Mouse (Mus musculus) embryo, embryonic 11.5 days (tissue): Measurements from ENCODE around the gene Tctn3.

Experiments used
- DNase-seq: peaks from one replicate; pipeline ENCODE4 v3.0.0-alpha.2; 2012; ENCODE audit warnings: low read depth, low spot score

Gene Tctn3

GRCm38 (mm10) chr19:40611830-40612506 lies at the start of gene Tctn3, which contains the start of gene Entpd1:
Tctn3 (minus strand) TSS chr19:40612233.
Entpd1 (plus strand) TSS chr19:40612366.
- peak; percentile 95 for DNase-seq

DNA sequence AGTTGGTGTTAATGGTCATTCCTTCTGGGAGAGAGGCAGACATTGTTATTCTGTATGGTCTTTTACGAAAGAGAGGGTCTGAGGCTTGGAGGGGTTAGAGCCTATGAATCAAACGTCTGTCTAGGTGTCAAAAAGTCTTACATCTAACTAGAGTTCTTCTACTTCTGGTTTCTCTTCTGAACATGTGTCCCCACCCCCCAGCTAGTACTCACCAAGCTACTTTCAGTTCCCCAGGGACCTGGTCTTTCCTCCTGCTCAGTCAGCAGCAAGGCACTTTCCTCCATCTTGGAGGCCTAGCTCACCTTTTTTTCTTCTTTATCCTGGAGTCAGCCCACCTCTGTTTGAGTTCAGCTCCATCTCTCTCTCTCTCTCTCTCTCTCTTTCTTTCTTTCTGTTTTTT lies 49.1 kb upstream of the Tctn3 start:
- no peak for DNase-seq

GRCm38 (mm10) chr19:40660510-40660909 lies 48.5 kb upstream of the Tctn3 start:
- DNase-seq, result no peak

- no peak for DNase-seq
These were observed 47.8 kb upstream of the Tctn3 start for GRCm38 (mm10) chr19:40659651-40660478.

DNA sequence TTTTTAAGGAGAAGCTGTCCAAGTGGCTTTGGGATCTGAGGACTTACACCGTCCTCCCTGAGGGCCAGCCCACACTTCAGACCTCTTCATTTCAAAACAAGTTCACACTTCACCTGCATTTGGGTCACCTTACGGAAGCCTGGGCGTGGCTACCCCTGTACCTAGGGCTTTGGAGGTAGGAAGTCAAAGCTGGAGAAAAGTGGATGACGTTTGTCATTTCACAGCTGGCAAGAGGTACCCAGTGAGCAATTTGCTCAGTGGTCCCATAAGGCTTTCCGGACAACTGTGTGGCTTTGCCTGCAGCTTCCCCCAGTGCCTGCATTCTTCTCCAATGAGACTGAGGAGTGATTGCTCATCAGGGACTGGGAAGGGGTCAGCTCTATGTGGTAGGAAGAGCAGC lies 46.9 kb upstream of the Tctn3 start:
- DNase-seq, result no peak

- no peak for DNase-seq
These were observed 46.2 kb upstream of the Tctn3 start for GRCm38 (mm10) chr19:40658281-40658680.

DNA sequence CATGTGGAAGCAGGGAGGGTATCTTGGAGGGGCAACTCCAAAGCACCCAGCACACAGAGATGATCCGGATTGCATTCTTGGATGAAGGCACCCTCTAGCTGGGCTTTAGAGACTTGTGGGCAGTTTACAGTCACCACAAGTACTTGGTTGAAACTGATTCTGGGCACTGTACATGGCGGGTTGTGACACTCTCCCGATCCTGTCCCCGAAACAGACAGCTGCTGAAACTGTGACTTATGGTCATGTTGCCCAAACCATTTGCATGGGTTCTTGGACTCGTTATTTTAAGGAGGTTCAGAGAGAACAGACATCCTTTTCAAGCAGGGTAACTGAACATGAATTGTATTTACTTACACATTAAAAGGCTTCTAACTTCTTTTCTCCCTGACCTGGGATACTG lies 44.2 kb upstream of the Tctn3 start:
- no peak for DNase-seq

DNA sequence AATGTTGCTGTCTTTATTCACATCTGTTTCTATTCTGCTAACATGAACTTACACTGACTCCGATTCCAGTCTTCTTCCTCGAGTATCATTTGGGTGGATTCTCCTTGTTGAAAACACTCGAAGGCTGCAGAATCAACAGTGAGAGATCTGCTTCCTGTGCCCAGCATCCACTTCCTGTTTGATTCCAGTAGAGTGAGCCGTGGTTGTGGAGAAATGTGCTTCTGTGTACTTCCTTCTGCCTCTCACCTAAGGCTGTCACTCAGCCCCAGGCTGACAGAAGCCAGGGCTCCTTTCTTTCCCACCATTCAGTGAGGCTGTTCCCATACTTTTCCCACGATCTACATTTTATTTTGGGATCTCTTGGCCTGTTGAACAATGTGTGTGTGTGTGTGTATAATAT lies 38.1 kb upstream of the Tctn3 start:
- DNase-seq, result no peak

- DNase-seq, result no peak
These were observed 35.5 kb upstream of the Tctn3 start for GRCm38 (mm10) chr19:40647319-40648158.

GRCm38 (mm10) chr19:40646379-40646778 lies 34.3 kb upstream of the Tctn3 start:
- DNase-seq, result no peak

GRCm38 (mm10) chr19:40643846-40644245 lies 31.8 kb upstream of the Tctn3 start:
- DNase-seq, result no peak

DNA sequence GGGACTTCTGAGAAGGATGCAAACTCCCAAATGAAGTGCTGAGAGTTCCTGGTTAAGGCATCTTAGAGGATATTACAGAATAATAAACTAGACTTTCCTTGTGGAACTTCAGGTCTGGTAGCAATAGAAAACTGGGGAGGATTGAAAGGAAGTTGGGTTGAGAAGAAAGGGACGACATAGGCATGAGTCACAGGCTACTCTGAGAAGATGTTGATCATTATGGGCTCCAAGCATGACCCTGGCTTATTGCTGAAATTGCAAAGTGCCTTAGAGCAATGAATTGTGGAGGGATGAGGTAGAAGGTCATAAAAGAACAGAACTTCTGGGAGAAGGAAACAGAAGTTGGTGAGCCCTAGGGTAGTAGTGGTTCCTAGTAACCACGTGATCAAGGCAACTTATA lies 28.8 kb upstream of the Tctn3 start:
- DNase-seq, result no peak

GRCm38 (mm10) chr19:40639729-40640304 lies 27.8 kb upstream of the Tctn3 start:
- DNase-seq, result no peak

DNA sequence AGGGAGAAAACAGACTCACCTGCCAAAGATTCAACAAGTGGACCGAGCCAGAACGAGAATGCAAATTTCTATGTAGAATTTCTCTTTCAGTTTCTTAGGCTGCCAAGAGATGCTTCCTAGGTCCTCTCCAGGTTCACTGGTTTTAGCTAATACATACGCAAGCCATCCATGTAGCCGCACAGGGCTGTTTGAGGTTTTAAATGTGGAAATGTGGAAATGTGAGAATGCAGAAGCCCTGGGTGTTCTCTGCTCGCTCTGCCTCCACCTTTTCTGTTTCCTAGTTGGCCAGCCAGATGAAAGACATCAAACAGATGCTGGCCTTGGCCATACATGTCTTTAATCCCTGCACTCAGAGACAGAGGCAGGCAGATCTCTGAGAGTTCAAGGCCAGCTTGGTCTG lies 26.5 kb upstream of the Tctn3 start:
- DNase-seq, result no peak

- DNase-seq, result no peak
These were observed 25.6 kb upstream of the Tctn3 start for GRCm38 (mm10) chr19:40637601-40638000.

DNA sequence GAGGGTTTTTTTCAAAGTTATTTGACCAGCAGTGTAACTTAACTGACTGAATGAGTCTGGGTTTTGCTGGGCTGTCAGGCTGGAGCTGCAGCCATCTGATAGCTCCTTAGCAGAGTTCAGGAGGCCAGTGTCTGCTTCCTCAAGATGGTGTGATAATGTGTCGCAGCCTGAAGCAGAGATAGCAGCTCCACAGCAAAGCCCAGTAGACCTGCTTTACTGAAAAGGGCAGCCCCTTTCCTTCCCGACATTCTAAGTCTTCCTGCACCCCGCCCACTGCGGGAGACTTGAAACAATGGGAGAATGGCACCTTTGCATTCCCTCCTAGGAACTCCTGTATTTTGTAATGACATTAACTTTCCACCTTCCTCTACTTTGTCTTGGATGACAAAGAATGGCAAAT lies 25.1 kb upstream of the Tctn3 start:
- no peak for DNase-seq

DNA sequence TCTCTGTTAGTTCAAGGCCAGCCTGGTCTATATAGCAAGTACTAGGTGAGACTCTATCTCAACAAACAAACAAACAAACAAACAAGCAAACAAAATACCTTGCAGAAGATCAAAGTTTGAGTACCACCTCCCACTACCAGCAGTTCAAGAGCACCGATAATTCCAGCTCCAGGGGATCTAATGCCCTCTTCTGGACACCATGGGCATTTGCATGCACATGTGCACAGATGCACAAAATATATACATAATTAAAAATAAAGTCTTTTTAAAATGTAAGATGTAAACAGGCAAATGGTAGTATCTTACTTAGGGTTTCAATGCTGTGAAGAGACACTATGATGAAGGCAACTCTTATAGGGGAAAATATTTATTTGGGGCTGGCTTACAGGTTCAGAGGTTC lies 21.1 kb upstream of the Tctn3 start:
- DNase-seq, result no peak

DNA sequence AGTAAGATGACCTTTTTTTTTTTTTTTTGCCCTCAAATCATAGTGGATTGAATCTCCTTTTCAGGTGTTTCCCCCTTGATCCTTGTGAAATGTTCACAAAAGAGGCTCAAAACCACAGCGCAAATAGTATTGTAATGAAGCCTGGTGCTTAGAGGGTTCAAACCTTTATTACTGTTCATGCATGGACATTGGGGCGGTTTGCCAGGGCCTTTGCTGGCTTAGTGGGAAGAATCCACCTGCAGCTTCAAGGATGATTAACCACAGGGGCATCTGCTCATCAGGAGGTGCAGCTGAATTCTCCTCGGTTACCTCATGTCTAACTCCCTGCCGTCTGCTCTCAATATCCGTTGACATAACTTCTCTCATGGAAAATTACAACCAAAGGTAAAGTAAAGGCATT lies 20.6 kb upstream of the Tctn3 start:
- DNase-seq, result no peak

- DNase-seq, result no peak
These were observed 20.2 kb upstream of the Tctn3 start for GRCm38 (mm10) chr19:40632193-40632592.

DNA sequence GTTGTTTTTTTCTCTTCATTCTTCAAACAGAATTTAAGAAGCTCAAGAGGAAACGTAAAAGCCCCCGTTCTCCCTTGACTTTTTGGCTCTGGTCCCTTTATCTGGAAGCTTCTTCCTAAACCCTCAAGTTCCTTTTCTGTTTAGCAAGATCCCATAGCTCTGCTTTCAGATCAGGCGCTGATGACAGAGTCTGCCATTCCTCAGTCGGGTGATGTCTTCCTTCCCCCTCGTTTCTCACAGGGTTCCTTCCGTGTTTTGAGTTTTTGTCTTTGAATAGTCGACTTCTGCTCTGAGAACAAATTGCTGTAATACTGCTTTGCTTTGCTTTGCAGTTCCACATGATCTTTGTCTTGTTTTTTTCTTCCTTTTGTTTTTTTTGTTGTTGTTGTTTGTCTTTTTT lies 18.6 kb upstream of the Tctn3 start:
- no peak for DNase-seq

DNA sequence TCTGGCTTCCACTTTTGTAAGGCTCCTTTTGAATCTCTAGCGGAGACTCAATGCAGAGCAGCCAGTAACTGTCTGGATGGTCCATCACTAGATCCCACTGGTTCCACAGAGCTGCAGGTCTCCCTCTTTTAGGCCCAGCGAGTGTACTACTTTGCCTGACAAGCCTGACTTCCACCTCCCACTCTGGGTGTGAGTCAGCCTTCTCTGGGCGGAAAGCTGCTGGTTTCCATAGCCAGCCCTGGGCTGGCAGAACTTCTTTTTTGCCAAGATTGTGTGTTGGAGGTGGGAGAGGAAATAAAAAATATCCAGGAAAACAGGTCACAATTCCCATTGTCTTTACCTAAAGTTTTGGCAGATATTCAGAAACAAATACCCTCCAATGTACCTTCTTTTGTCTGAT lies 18.1 kb upstream of the Tctn3 start:
- DNase-seq, result no peak

- no peak for DNase-seq
These were observed 16.9 kb upstream of the Tctn3 start for GRCm38 (mm10) chr19:40628950-40629349.
